Mouse (Mus musculus): ENCODE results near the gene Trpc7. TPM values are rescaled to one million over a fixed set of nuclear protein-coding genes. Genes with fewer than 3 reads are reported as not detected.
A peak's percentile ranks its signal among the peaks of the same experiment; 100 is the strongest.

Gene Trpc7
- polyA plus RNA-seq, 1 experiment from 2014 or later: 0.20 TPM

GRCm38 (mm10) chr13:56780746-56781469 is 114.9 kb downstream of the Trpc7 start:
- H3K36me3 ChIP-seq (ENCODE audit: control insufficient read depth, insufficient read depth, low read length): no peaks in the 10 kb centered on the region
- H3K9me3 ChIP-seq (replicated peaks; ENCODE audit: control insufficient read depth, low read length): no peaks in the 10 kb centered on the region
- no peak overlapping the region for H3K4me2 ChIP-seq
- ATAC-seq (replicated peaks; ENCODE audit: insufficient number of reproducible peaks, low FRiP score, low TSS enrichment): no peak
- no peak overlapping the region for H3K4me3 ChIP-seq (ENCODE audit: low read depth, low read length)
- H3K27me3 ChIP-seq (ENCODE audit: control insufficient read depth, insufficient read depth, low read length): no peaks in the 10 kb centered on the region
- no peak overlapping the region for H3K9ac ChIP-seq (ENCODE audit: low read depth, low read length)
- H3K27ac ChIP-seq (ENCODE audit: low read depth, low read length): no peak overlapping the region
- H3K4me1 ChIP-seq (ENCODE audit: control insufficient read depth, insufficient read depth, low read length): peaks cover 27% of the 10 kb centered on the region
- whole genome bisulfite sequencing (ENCODE audit: insufficient replicate concordance): 56% methylated on average over 13 of the region's 13 CpGs

GRCm38 (mm10) chr13:56774304-56774703 is 121.5 kb downstream of the Trpc7 start:
- H3K27ac ChIP-seq (ENCODE audit: low read depth, low read length): no peak overlapping the region
- H3K36me3 ChIP-seq (ENCODE audit: control insufficient read depth, insufficient read depth, low read length): no peaks in the 10 kb centered on the region
- H3K27me3 ChIP-seq (ENCODE audit: control insufficient read depth, insufficient read depth, low read length): no peaks in the 10 kb centered on the region
- H3K9me3 ChIP-seq (replicated peaks; ENCODE audit: control insufficient read depth, low read length): no peaks in the 10 kb centered on the region
- H3K4me1 ChIP-seq (ENCODE audit: control insufficient read depth, insufficient read depth, low read length): peaks cover 23% of the 10 kb centered on the region
- H3K4me3 ChIP-seq (ENCODE audit: low read depth, low read length): no peak overlapping the region
- 50% methylated on average over 5 of the region's 5 CpGs for WGBS (ENCODE audit: insufficient replicate concordance)
- H3K9ac ChIP-seq (ENCODE audit: low read depth, low read length): no peak overlapping the region
- no peak for ATAC-seq (replicated peaks; ENCODE audit: insufficient number of reproducible peaks, low FRiP score, low TSS enrichment)
- H3K4me2 ChIP-seq: no peak overlapping the region

- no peak overlapping the region for H3K9ac ChIP-seq (ENCODE audit: low read depth, low read length)
- 39% methylated on average over 14 of the region's 14 CpGs for WGBS (ENCODE audit: insufficient replicate concordance)
These were observed 122.4 kb downstream of the Trpc7 start for GRCm38 (mm10) chr13:56773262-56773870.

GRCm38 (mm10) chr13:56772592-56772991 is 123.2 kb downstream of the Trpc7 start:
- Histone ChIP-seq H3K9me3 (replicated peaks; ENCODE audit: control insufficient read depth, low read length) (no peaks in the 10 kb centered on the region), H3K4me2 (no peak overlapping the region), H3K27me3 (ENCODE audit: control insufficient read depth, insufficient read depth, low read length) (no peaks in the 10 kb centered on the region), H3K4me1 (ENCODE audit: control insufficient read depth, insufficient read depth, low read length) (peaks cover 21% of the 10 kb centered on the region), H3K4me3 (ENCODE audit: low read depth, low read length) (no peak overlapping the region), H3K36me3 (ENCODE audit: control insufficient read depth, insufficient read depth, low read length) (no peaks in the 10 kb centered on the region), H3K27ac (ENCODE audit: low read depth, low read length) (no peak overlapping the region), H3K9ac (ENCODE audit: low read depth, low read length) (no peak overlapping the region)
- ATAC-seq (replicated peaks; ENCODE audit: insufficient number of reproducible peaks, low FRiP score, low TSS enrichment): no peak
- WGBS (ENCODE audit: insufficient replicate concordance): 42% methylated on average over 3 of the region's 3 CpGs

More at GRCm38 (mm10) chr13:56773262-56773870, 122.4 kb downstream of the Trpc7 start:
- Histone ChIP-seq H3K27ac (ENCODE audit: low read depth, low read length) (no peak overlapping the region), H3K4me2 (no peak overlapping the region), H3K4me3 (ENCODE audit: low read depth, low read length) (no peak overlapping the region), H3K9me3 (replicated peaks; ENCODE audit: control insufficient read depth, low read length) (no peaks in the 10 kb centered on the region), H3K27me3 (ENCODE audit: control insufficient read depth, insufficient read depth, low read length) (no peaks in the 10 kb centered on the region), H3K36me3 (ENCODE audit: control insufficient read depth, insufficient read depth, low read length) (no peaks in the 10 kb centered on the region), H3K4me1 (ENCODE audit: control insufficient read depth, insufficient read depth, low read length) (peaks cover 21% of the 10 kb centered on the region)
- ATAC-seq (replicated peaks; ENCODE audit: insufficient number of reproducible peaks, low FRiP score, low TSS enrichment): no peak

GRCm38 (mm10) chr13:56770786-56771185 is 125.0 kb downstream of the Trpc7 start:
- Histone ChIP-seq H3K27me3 (ENCODE audit: control insufficient read depth, insufficient read depth, low read length) (no peaks in the 10 kb centered on the region), H3K4me3 (ENCODE audit: low read depth, low read length) (no peak overlapping the region), H3K9me3 (replicated peaks; ENCODE audit: control insufficient read depth, low read length) (no peaks in the 10 kb centered on the region), H3K36me3 (ENCODE audit: control insufficient read depth, insufficient read depth, low read length) (no peaks in the 10 kb centered on the region), H3K4me2 (no peak overlapping the region), H3K27ac (ENCODE audit: low read depth, low read length) (no peak overlapping the region), H3K4me1 (ENCODE audit: control insufficient read depth, insufficient read depth, low read length) (peaks cover 17% of the 10 kb centered on the region), H3K9ac (ENCODE audit: low read depth, low read length) (no peak overlapping the region)
- WGBS (ENCODE audit: insufficient replicate concordance): 61% methylated on average over 5 of the region's 5 CpGs
- no peak for ATAC-seq (replicated peaks; ENCODE audit: insufficient number of reproducible peaks, low FRiP score, low TSS enrichment)

- Histone ChIP-seq H3K4me2 (no peak overlapping the region), H3K27ac (ENCODE audit: low read depth, low read length) (no peak overlapping the region), H3K4me3 (ENCODE audit: low read depth, low read length) (no peak overlapping the region), H3K9ac (ENCODE audit: low read depth, low read length) (no peak overlapping the region), H3K27me3 (ENCODE audit: control insufficient read depth, insufficient read depth, low read length) (no peaks in the 10 kb centered on the region), H3K4me1 (ENCODE audit: control insufficient read depth, insufficient read depth, low read length) (peaks cover 23% of the 10 kb centered on the region), H3K36me3 (ENCODE audit: control insufficient read depth, insufficient read depth, low read length) (no peaks in the 10 kb centered on the region), H3K9me3 (replicated peaks; ENCODE audit: control insufficient read depth, low read length) (no peaks in the 10 kb centered on the region)
- WGBS (ENCODE audit: insufficient replicate concordance): 58% methylated on average over 1 of the region's 1 CpGs
- no peak for ATAC-seq (replicated peaks; ENCODE audit: insufficient number of reproducible peaks, low FRiP score, low TSS enrichment)
These were observed 125.6 kb downstream of the Trpc7 start for GRCm38 (mm10) chr13:56770136-56770578.

GRCm38 (mm10) chr13:56769431-56769830 is 126.4 kb downstream of the Trpc7 start:
- Histone ChIP-seq H3K4me3 (ENCODE audit: low read depth, low read length) (no peak overlapping the region), H3K9ac (ENCODE audit: low read depth, low read length) (0 out of 2 replicates have a peak overlapping the region, but pooled peaks have one; percentile 28), H3K4me1 (ENCODE audit: control insufficient read depth, insufficient read depth, low read length) (peaks cover 26% of the 10 kb centered on the region), H3K36me3 (ENCODE audit: control insufficient read depth, insufficient read depth, low read length) (no peaks in the 10 kb centered on the region), H3K27me3 (ENCODE audit: control insufficient read depth, insufficient read depth, low read length) (no peaks in the 10 kb centered on the region), H3K27ac (ENCODE audit: low read depth, low read length) (no peak overlapping the region), H3K9me3 (replicated peaks; ENCODE audit: control insufficient read depth, low read length) (no peaks in the 10 kb centered on the region), H3K4me2 (no peak overlapping the region)
- 22% methylated on average over 4 of the region's 4 CpGs for WGBS (ENCODE audit: insufficient replicate concordance)
- ATAC-seq (replicated peaks; ENCODE audit: insufficient number of reproducible peaks, low FRiP score, low TSS enrichment): no peak

GRCm38 (mm10) chr13:56766211-56766610 is 129.6 kb downstream of the Trpc7 start:
- Histone ChIP-seq H3K4me3 (ENCODE audit: low read depth, low read length) (no peak overlapping the region), H3K27ac (ENCODE audit: low read depth, low read length) (0 out of 2 replicates have a peak overlapping the region, but pooled peaks have one; percentile 29), H3K9ac (ENCODE audit: low read depth, low read length) (no peak overlapping the region), H3K27me3 (ENCODE audit: control insufficient read depth, insufficient read depth, low read length) (peaks cover 8% of the 10 kb centered on the region), H3K9me3 (replicated peaks; ENCODE audit: control insufficient read depth, low read length) (no peaks in the 10 kb centered on the region), H3K4me1 (ENCODE audit: control insufficient read depth, insufficient read depth, low read length) (peaks cover 26% of the 10 kb centered on the region), H3K36me3 (ENCODE audit: control insufficient read depth, insufficient read depth, low read length) (no peaks in the 10 kb centered on the region), H3K4me2 (peak overlapping the region; percentile 59; the same call in 1 of the 2 replicates)
- ATAC-seq (replicated peaks; ENCODE audit: insufficient number of reproducible peaks, low FRiP score, low TSS enrichment): no peak
- 32% methylated on average over 5 of the region's 5 CpGs for WGBS (ENCODE audit: insufficient replicate concordance)
